Mouse (Mus musculus) ES-E14 (cell line): ENCODE data around the gene Ppil1. TPM values are rescaled to one million over a fixed set of nuclear protein-coding genes. Genes with fewer than 3 reads are reported as not detected.

ENCODE experiments used
- DNase-seq: peaks from one replicate; pipeline ENCODE4 v3.0.0-alpha.2; 2013; ENCODE audit warnings: low read depth, low spot score
- H3K27ac ChIP-seq: 2 replicates; pipeline ENCODE4 v1.5.1; 2012; ENCODE audit warnings: low read depth, mild to moderate bottlenecking, low read length, moderate library complexity, mixed read lengths; ENCODE audit not compliant: poor library complexity, insufficient read depth, severe bottlenecking
- H3K36me3 ChIP-seq: 2 replicates; pipeline ENCODE4 v1.6.1; 2012; ENCODE audit warnings: mild to moderate bottlenecking, low read length, moderate library complexity, mixed read lengths; ENCODE audit not compliant: control insufficient read depth, poor library complexity, insufficient read depth, severe bottlenecking
- H3K4me1 ChIP-seq, 2 experiments: fragments of 150-350 bp in 1 of 2; sonication (generic) in 1 of 2; 2 replicates each; pipeline ENCODE4 v1.6.1; 2012; ENCODE audit warnings: low read length in 2 of 2, mild to moderate bottlenecking in 1 of 2, mixed read lengths in 1 of 2; ENCODE audit not compliant: control insufficient read depth in 2 of 2, insufficient read depth in 2 of 2, poor library complexity in 1 of 2
- H3K4me3 ChIP-seq, 2 experiments: fragments of 150-350 bp in 1 of 2; sonication (generic) in 1 of 2; 2 replicates each; pipeline ENCODE4 v1.5.1; 2012; ENCODE audit warnings: low read length in 2 of 2, low read depth in 1 of 2, mild to moderate bottlenecking in 1 of 2, mixed read lengths in 1 of 2; ENCODE audit not compliant: insufficient read depth in 1 of 2, poor library complexity in 1 of 2, severe bottlenecking in 1 of 2
- H3K9ac ChIP-seq: 2 replicates; pipeline ENCODE4 v1.6.1; 2012; ENCODE audit warnings: low read depth, mild to moderate bottlenecking, low read length, mixed read lengths; ENCODE audit not compliant: poor library complexity, insufficient read depth, severe bottlenecking
- H3K9me3 ChIP-seq: fragments of 150-350 bp; sonication (generic); 2 replicates; pipeline ENCODE4 v1.6.1; 2012; ENCODE audit warnings: low read depth, mild to moderate bottlenecking, low read length; ENCODE audit not compliant: control insufficient read depth, insufficient read depth
- CHD2 ChIP-seq: IDR thresholded peaks from 2 replicates; pipeline ENCODE4 v1.6.1; 2014; ENCODE audit warnings: mild to moderate bottlenecking, low read depth, low read length, inconsistent platforms
- HCFC1 ChIP-seq: IDR thresholded peaks from 2 replicates; pipeline ENCODE4 v1.6.1; 2012; ENCODE audit warnings: low read length, inconsistent platforms, borderline replicate concordance; ENCODE audit not compliant: insufficient read depth
- MAFK ChIP-seq: IDR thresholded peaks from 2 replicates; pipeline ENCODE4 v1.6.1; 2014; ENCODE audit warnings: mild to moderate bottlenecking, low read depth, low read length, inconsistent platforms; ENCODE audit not compliant: insufficient read depth
- ZC3H11A ChIP-seq: IDR thresholded peaks from 2 replicates; pipeline ENCODE4 v1.6.1; 2012; ENCODE audit warnings: low read depth, mild to moderate bottlenecking, inconsistent platforms, low read length, borderline replicate concordance
- ZNF384 ChIP-seq: IDR thresholded peaks from 2 replicates; pipeline ENCODE4 v1.6.1; 2012; ENCODE audit warnings: low read depth, low read length, inconsistent platforms
- in situ Hi-C, 2 experiments: fragments of 600-800 bp; cut with MboI; formaldehyde crosslinking; loops; one replicate each; pipeline ENCODE4 v1.15.1; 2025; ENCODE audit warnings: low sequenced_read_pairs in 2 of 2, inconsistent platforms in 1 of 2; ENCODE audit not compliant: unreplicated experiment in 2 of 2
- total RNA-seq: library from RNA; depleted of rRNA; stranded (reverse); fragments of 300-350 nt; gene quantifications from 2 replicates; pipeline ENCODE4 v1.2.3, GENCODE M21; 2012

Ppil1 gene
- total RNA-seq, 1 experiment: 157 TPM

DNA sequence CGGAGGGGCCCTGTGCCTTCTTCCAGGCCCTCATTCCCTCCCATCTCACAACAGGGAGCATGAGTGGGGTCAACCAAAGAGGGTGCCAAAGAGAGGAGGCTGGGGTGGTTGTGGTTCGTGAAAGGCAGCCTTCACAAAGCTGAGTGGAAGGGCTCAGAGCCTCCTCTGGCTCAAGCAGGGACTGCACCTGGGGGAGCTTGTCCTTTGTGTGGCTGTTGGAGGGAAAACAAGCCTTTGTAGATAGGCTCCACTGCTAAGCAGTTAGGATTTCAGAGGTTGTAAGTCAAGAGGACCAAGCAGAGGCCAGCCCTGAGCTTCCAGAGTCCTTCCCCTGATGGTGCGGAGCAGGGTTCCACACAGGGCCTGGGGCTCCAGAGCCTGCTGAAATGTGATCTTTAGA, 39.1 kb upstream of the Ppil1 start:
- no peak overlapping the region for H3K9ac ChIP-seq
- no peak overlapping the region for H3K4me3 ChIP-seq
- no peak for TF ChIP-seq HCFC1
- TF ChIP-seq ZNF384: no peak
- no peak for TF ChIP-seq ZC3H11A
- TF ChIP-seq MAFK: no peak
- TF ChIP-seq CHD2: no peak
- peaks cover 0 to 14% of the 10 kb centered on the region in 2 experiments; a peak in 1 of 4 replicates for H3K4me1 ChIP-seq
- no peaks in the 10 kb centered on the region for H3K9me3 ChIP-seq
- H3K36me3 ChIP-seq: peaks cover 7% of the 10 kb centered on the region; the same call in 1 of the 2 replicates
- H3K27ac ChIP-seq: no peak overlapping the region
- in situ Hi-C loops: no loop called here
- DNase-seq: no peak

DNA sequence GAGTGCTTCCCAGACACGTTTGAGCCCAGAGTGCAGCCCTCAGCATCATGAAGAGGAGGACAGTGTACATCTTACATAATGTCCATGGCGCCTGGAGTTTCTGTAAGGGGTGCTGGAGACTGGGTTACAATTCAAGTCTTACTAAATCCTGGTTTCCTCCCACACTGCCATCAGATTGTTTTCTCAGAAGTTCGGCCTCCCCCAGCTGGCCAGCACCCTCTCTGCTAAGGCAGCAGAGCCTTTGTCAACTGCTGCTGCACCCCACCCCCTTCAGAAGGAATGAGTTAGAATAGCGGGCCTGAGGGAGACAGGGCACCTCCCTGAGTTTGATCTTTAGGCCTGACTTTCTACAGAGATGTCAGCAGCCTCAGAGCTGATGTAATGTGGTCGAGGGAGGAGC, 38.2 kb upstream of the Ppil1 start:
- Histone ChIP-seq H3K4me3 (no peak overlapping the region), H3K36me3 (peaks cover 7% of the 10 kb centered on the region; the same call in 1 of the 2 replicates), H3K27ac (no peak overlapping the region), H3K9ac (no peak overlapping the region), H3K4me1 (peaks cover 0 to 17% of the 10 kb centered on the region in 2 experiments; a peak in 2 of 4 replicates), H3K9me3 (no peaks in the 10 kb centered on the region)
- no peak for DNase-seq
- in situ Hi-C loops: no loop called here
- TF ChIP-seq HCFC1: no peak

DNA sequence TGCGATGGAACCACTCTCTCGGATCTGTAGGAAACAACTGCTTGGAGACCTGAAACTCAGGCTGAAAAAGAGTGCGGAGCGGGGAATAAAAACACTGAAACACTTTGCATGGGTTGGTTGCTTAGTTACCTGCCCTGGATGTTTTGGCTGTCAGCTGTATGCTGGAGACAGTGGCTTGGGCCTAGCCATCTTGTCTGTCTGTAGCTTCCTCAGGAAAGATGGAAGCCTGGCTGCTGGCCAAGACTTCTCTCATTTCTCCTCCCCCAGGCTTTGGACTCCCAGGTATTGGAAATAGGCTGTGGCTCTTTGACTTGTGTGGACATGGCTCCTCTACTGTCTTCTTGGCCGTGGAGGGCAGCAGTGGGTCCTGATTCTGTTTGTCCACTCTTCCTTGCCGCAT, 37.4 kb upstream of the Ppil1 start:
- TF ChIP-seq ZNF384 (no peak), CHD2 (no peak), HCFC1 (no peak), MAFK (no peak), ZC3H11A (no peak)
- DNase-seq: no peak
- in situ Hi-C loops: no loop called here
- H3K9me3 ChIP-seq: no peaks in the 10 kb centered on the region
- H3K36me3 ChIP-seq: peaks cover 8% of the 10 kb centered on the region; the same call in 1 of the 2 replicates
- H3K4me1 ChIP-seq: peaks cover 0 to 19% of the 10 kb centered on the region in 2 experiments; a peak in 2 of 4 replicates
- no peak overlapping the region for H3K9ac ChIP-seq
- H3K27ac ChIP-seq: no peak overlapping the region
- no peak overlapping the region for H3K4me3 ChIP-seq

DNA sequence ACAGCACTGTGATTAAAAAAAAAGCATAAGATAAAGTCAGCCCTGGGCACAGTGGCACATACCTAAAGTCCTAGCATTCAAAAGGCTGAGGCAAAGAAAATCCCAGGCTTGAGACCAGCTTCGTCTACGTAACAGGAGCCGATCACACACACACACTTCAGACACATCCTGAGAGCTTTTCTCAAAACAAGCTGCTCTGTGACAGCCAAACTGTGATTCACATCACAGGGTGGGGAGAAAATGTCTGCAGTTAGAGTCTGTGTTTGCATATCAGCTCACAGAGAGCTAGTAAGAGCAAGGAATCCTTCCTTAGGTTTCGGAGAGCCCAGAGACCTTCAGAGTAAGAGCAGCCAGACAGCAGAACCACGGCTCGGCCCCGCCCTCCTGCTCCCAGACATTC, 36.9 kb upstream of the Ppil1 start:
- H3K27ac ChIP-seq: no peak overlapping the region
- no peak for TF ChIP-seq ZC3H11A
- TF ChIP-seq ZNF384: no peak
- no peak for TF ChIP-seq HCFC1
- peaks cover 8% of the 10 kb centered on the region; the same call in 1 of the 2 replicates for H3K36me3 ChIP-seq
- in situ Hi-C loops: no loop called here
- H3K9ac ChIP-seq: no peak overlapping the region
- H3K9me3 ChIP-seq: no peaks in the 10 kb centered on the region
- no peak overlapping the region for H3K4me3 ChIP-seq
- DNase-seq: no peak
- peaks cover 0 to 21% of the 10 kb centered on the region in 2 experiments; a peak in 2 of 4 replicates for H3K4me1 ChIP-seq

DNA sequence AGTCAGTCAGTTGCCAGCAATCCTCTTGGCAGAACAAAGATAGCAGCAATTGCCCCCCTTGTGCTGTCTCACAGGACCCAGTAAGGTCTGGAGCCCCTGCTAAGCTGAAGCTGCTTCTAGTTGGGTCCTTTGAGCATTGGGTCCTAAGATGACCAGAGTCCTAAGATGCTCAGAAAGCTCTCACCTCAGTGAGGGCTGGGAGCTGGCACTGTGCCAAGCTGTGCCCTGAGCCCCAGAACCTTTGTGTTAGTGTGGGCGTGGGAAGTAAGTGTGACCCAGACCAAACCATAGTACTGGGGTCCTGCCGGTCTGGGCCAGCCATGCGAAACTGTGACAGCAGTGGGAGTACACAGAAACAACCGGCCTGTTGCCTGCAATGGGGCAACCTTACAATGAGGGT, 35.3 kb upstream of the Ppil1 start:
- Histone ChIP-seq H3K4me3 (no peak overlapping the region), H3K4me1 (peaks cover 0 to 15% of the 10 kb centered on the region in 2 experiments; a peak in 2 of 4 replicates), H3K9ac (no peak overlapping the region), H3K27ac (no peak overlapping the region), H3K9me3 (no peaks in the 10 kb centered on the region), H3K36me3 (peaks cover 12% of the 10 kb centered on the region; the same call in 1 of the 2 replicates)
- no peak for TF ChIP-seq HCFC1
- no peak for TF ChIP-seq ZC3H11A
- TF ChIP-seq ZNF384: no peak
- no peak for TF ChIP-seq MAFK
- no peak for TF ChIP-seq CHD2
- no peak for DNase-seq
- in situ Hi-C loops: no loop called here
